Mouse (Mus musculus): ENCODE measurements around the gene Efhd1. TPM values are rescaled to one million over a fixed set of nuclear protein-coding genes. Genes with fewer than 3 reads are reported as not detected.

Efhd1 gene
- total RNA-seq (2014; fragmentation: Nextera tagmentation) (not detected in 2 replicates), total RNA-seq (2017) (0.27 and 0.87 TPM in 2 replicates), polyA plus RNA-seq (2012) (not detected in 2 replicates)

- ATAC-seq (ENCODE audit: extremely low read depth, insufficient number of reproducible peaks, low FRiP score, poor library complexity, severe bottlenecking) (no peak), DNase-seq (ENCODE audit: low spot score) (no peak)
- no peaks in the 10 kb centered on the region for H3K9me3 ChIP-seq (replicated peaks)
- peaks cover 7% of the 10 kb centered on the region for H3K4me1 ChIP-seq (ENCODE audit: insufficient read depth, low read depth, low read length)
- H3K36me3 ChIP-seq (replicated peaks): no peaks in the 10 kb centered on the region
- TF ChIP-seq POLR2AphosphoS5 (IDR thresholded peaks at IDR 0.05; ENCODE audit: insufficient replicate concordance, low read depth, low read length): no peak
- TF ChIP-seq GATA2 (IDR thresholded peaks at IDR 0.05; ENCODE audit: borderline replicate concordance, low read depth, low read length): no peak
- no peak for TF ChIP-seq TAL1 (conservative IDR thresholded peaks at IDR 0.05; ENCODE audit: low read depth, low read length)
- TF ChIP-seq GATA1 (IDR thresholded peaks at IDR 0.05; ENCODE audit: borderline replicate concordance, low read length): no peak
- no peak for TF ChIP-seq CTCF (IDR thresholded peaks at IDR 0.05; ENCODE audit: low read depth, low read length)
- H3K27me3 ChIP-seq (ENCODE audit: insufficient read depth, low read length): peaks cover 57% of the 10 kb centered on the region
- peak within 1 kb of the TSS; percentile 53; the same call in 1 of the 2 replicates for H3K4me3 ChIP-seq (ENCODE audit: low read depth, low read length)
Measured at GRCm38 (mm10) chr1:87264134-87265006, at the start of gene Efhd1. Gene Efhd1, plus strand, starts transcription at chr1:87264363.

- no peaks in the 10 kb centered on the region; the same call in 1 of the 2 replicates for H3K27me3 ChIP-seq (ENCODE audit: insufficient read depth, low read length)
- DNase-seq (ENCODE audit: low spot score) (no peak), ATAC-seq (ENCODE audit: extremely low read depth, insufficient number of reproducible peaks, low FRiP score, poor library complexity, severe bottlenecking) (no peak)
- no peak for TF ChIP-seq GATA2 (IDR thresholded peaks at IDR 0.05; ENCODE audit: borderline replicate concordance, low read depth, low read length)
- peaks cover 45% of the 10 kb centered on the region for H3K4me1 ChIP-seq (ENCODE audit: insufficient read depth, low read depth, low read length)
- H3K9me3 ChIP-seq (replicated peaks): no peaks in the 10 kb centered on the region
- H3K4me3 ChIP-seq (ENCODE audit: low read depth, low read length): peak overlapping the region; percentile 80
- peaks cover 46% of the 10 kb centered on the region for H3K36me3 ChIP-seq (replicated peaks)
Measured at GRCm38 (mm10) chr1:87214748-87215147, 49.4 kb upstream of the Efhd1 start.

GRCm38 (mm10) chr1:87217938-87218337, 46.2 kb upstream of the Efhd1 start:
- DNase-seq (ENCODE audit: low spot score) (no peak), ATAC-seq (ENCODE audit: extremely low read depth, insufficient number of reproducible peaks, low FRiP score, poor library complexity, severe bottlenecking) (no peak)
- peaks cover 42% of the 10 kb centered on the region for H3K4me1 ChIP-seq (ENCODE audit: insufficient read depth, low read depth, low read length)
- no peaks in the 10 kb centered on the region for H3K9me3 ChIP-seq (replicated peaks)
- no peak overlapping the region for H3K4me3 ChIP-seq (ENCODE audit: low read depth, low read length)
- no peaks in the 10 kb centered on the region for H3K27me3 ChIP-seq (ENCODE audit: insufficient read depth, low read length)
- H3K36me3 ChIP-seq (replicated peaks): peaks cover 72% of the 10 kb centered on the region
- no peak for TF ChIP-seq GATA2 (IDR thresholded peaks at IDR 0.05; ENCODE audit: borderline replicate concordance, low read depth, low read length)
- TF ChIP-seq GATA1 (IDR thresholded peaks at IDR 0.05; ENCODE audit: borderline replicate concordance, low read length): no peak
- no peak for TF ChIP-seq POLR2AphosphoS5 (IDR thresholded peaks at IDR 0.05; ENCODE audit: insufficient replicate concordance, low read depth, low read length)
- TF ChIP-seq CTCF (IDR thresholded peaks at IDR 0.05; ENCODE audit: low read depth, low read length): no peak
- no peak for TF ChIP-seq TAL1 (conservative IDR thresholded peaks at IDR 0.05; ENCODE audit: low read depth, low read length)

GRCm38 (mm10) chr1:87225739-87226138, 38.4 kb upstream of the Efhd1 start:
- ATAC-seq (ENCODE audit: extremely low read depth, insufficient number of reproducible peaks, low FRiP score, poor library complexity, severe bottlenecking) (no peak), DNase-seq (ENCODE audit: low spot score) (no peak)
- Histone ChIP-seq H3K4me1 (ENCODE audit: insufficient read depth, low read depth, low read length) (no peaks in the 10 kb centered on the region), H3K4me3 (ENCODE audit: low read depth, low read length) (no peak overlapping the region), H3K27me3 (ENCODE audit: insufficient read depth, low read length) (no peaks in the 10 kb centered on the region), H3K9me3 (replicated peaks) (no peaks in the 10 kb centered on the region), H3K36me3 (replicated peaks) (peaks cover 99% of the 10 kb centered on the region)
- TF ChIP-seq CTCF (IDR thresholded peaks at IDR 0.05; ENCODE audit: low read depth, low read length) (no peak), TAL1 (conservative IDR thresholded peaks at IDR 0.05; ENCODE audit: low read depth, low read length) (no peak), GATA2 (IDR thresholded peaks at IDR 0.05; ENCODE audit: borderline replicate concordance, low read depth, low read length) (no peak), GATA1 (IDR thresholded peaks at IDR 0.05; ENCODE audit: borderline replicate concordance, low read length) (no peak), POLR2AphosphoS5 (IDR thresholded peaks at IDR 0.05; ENCODE audit: insufficient replicate concordance, low read depth, low read length) (no peak)

- Histone ChIP-seq H3K36me3 (replicated peaks) (peaks cover 97% of the 10 kb centered on the region), H3K27me3 (ENCODE audit: insufficient read depth, low read length) (no peaks in the 10 kb centered on the region), H3K9me3 (replicated peaks) (no peaks in the 10 kb centered on the region), H3K4me1 (ENCODE audit: insufficient read depth, low read depth, low read length) (no peaks in the 10 kb centered on the region), H3K4me3 (ENCODE audit: low read depth, low read length) (no peak overlapping the region)
- TF ChIP-seq CTCF (IDR thresholded peaks at IDR 0.05; ENCODE audit: low read depth, low read length) (no peak), GATA1 (IDR thresholded peaks at IDR 0.05; ENCODE audit: borderline replicate concordance, low read length) (no peak), TAL1 (conservative IDR thresholded peaks at IDR 0.05; ENCODE audit: low read depth, low read length) (no peak), POLR2AphosphoS5 (IDR thresholded peaks at IDR 0.05; ENCODE audit: insufficient replicate concordance, low read depth, low read length) (no peak), GATA2 (IDR thresholded peaks at IDR 0.05; ENCODE audit: borderline replicate concordance, low read depth, low read length) (no peak)
- ATAC-seq (ENCODE audit: extremely low read depth, insufficient number of reproducible peaks, low FRiP score, poor library complexity, severe bottlenecking): no peak
- no peak for DNase-seq (ENCODE audit: low spot score)
Measured at GRCm38 (mm10) chr1:87226409-87227159, 37.6 kb upstream of the Efhd1 start.

GRCm38 (mm10) chr1:87227160-87227550, 37.0 kb upstream of the Efhd1 start:
- ATAC-seq (ENCODE audit: extremely low read depth, insufficient number of reproducible peaks, low FRiP score, poor library complexity, severe bottlenecking): no peak
- peaks cover 97% of the 10 kb centered on the region for H3K36me3 ChIP-seq (replicated peaks)

More at GRCm38 (mm10) chr1:87227160-87227550, 37.0 kb upstream of the Efhd1 start:
- no peak overlapping the region for H3K4me3 ChIP-seq (ENCODE audit: low read depth, low read length)
- H3K27me3 ChIP-seq (ENCODE audit: insufficient read depth, low read length): no peaks in the 10 kb centered on the region
- no peak for DNase-seq (ENCODE audit: low spot score)
- H3K9me3 ChIP-seq (replicated peaks): no peaks in the 10 kb centered on the region
- H3K4me1 ChIP-seq (ENCODE audit: insufficient read depth, low read depth, low read length): peaks cover 4% of the 10 kb centered on the region
- TF ChIP-seq TAL1 (conservative IDR thresholded peaks at IDR 0.05; ENCODE audit: low read depth, low read length) (no peak), GATA1 (IDR thresholded peaks at IDR 0.05; ENCODE audit: borderline replicate concordance, low read length) (no peak), POLR2AphosphoS5 (IDR thresholded peaks at IDR 0.05; ENCODE audit: insufficient replicate concordance, low read depth, low read length) (no peak), CTCF (IDR thresholded peaks at IDR 0.05; ENCODE audit: low read depth, low read length) (no peak), GATA2 (IDR thresholded peaks at IDR 0.05; ENCODE audit: borderline replicate concordance, low read depth, low read length) (no peak)

All from G1E (cell line).